Mouse (Mus musculus): Measurements from ENCODE around the gene Dync1li1.

DNA sequence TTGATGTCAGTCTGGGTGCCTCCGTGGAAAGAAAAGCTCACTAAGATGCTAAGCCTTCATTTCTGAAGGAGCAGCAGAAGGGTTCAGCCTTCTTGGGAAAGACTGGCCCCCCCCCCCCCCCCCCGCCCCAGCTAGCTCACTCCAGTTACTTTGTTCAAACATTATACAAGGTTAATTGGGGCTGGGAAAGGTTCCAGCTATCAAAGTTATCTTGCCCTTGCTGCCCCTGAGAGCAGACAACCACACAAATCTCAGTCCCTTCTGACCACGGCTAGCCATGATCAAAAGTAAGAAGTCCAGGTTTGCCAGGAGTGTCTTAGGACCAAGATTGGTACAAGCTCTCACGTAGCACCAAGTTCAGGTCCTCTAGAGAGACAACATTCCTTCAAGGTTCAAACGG lies 19.6 kb upstream of the Dync1li1 start:
- TF ChIP-seq NRF1 (IDR thresholded peaks at IDR 0.05; ENCODE audit: insufficient read depth, low read depth, low read length, poor library complexity, severe bottlenecking) (no peak), POLR2A (IDR thresholded peaks at IDR 0.05; ENCODE audit: control insufficient read depth in 1 of 2, insufficient read depth in 1 of 2, low read depth in 1 of 2, low read length in 2 of 2, poor library complexity in 1 of 2) (no peak), ZKSCAN1 (IDR thresholded peaks at IDR 0.05; ENCODE audit: low read depth, low read length) (no peak), CTCF (IDR thresholded peaks at IDR 0.05 in 2 of 3, conservative IDR thresholded peaks at IDR 0.05 in 1 of 3; ENCODE audit: control insufficient read depth in 1 of 3, insufficient read depth in 1 of 3, low read depth in 2 of 3, low read length in 3 of 3, poor library complexity in 1 of 3, severe bottlenecking in 1 of 3) (no peak), USF2 (IDR thresholded peaks at IDR 0.05; ENCODE audit: borderline replicate concordance in 1 of 2, insufficient read depth in 1 of 2, low read depth in 1 of 2, low read length in 2 of 2) (no peak), MAZ (IDR thresholded peaks at IDR 0.05; ENCODE audit: low read depth, low read length) (no peak)

All from MEL (cell line).